9 mouse cellular contexts compared by ENCODE assay signal in the genomic region with DNA sequence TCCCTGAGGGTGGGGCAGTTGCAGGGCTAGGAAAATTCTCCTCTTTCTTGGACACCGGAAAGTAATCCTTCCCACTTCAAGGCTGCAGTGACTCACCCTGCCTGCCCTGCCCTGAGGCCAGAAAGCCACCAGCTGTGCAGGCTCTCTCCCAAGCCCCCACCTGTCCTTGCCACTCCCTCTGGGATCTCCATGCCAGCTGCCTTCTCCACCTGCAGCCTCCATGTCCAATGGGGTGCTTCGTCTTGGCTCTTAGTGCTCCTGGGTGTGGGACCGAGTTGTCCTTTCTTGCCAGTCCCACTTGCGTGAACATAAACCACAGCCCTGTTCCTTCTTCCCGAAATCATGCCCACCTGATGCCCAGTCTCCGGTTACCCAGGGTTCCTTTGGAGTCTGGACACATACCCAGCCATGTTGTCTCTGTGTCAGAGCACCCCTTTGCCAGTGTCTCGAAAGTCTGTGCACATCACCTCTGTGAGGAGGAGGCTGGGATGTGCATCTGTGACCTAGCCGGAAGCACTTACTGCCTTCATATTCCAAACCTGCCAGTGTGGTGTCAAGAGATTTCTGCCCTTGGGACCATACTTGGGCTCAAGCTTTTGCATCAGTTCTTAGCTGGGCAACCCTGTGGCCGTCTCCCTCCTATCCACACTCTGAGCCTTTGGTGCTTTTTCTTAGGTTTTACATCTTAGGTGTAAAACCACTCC. TPM values are rescaled to one million over a fixed set of nuclear protein-coding genes. Genes with fewer than 3 reads are reported as not detected.
A peak's percentile ranks its signal among the peaks of the same experiment; 100 is the strongest.
DNase-seq lines count a peak whose midpoint lies in the region; ATAC-seq and TF ChIP-seq lines count a peak whose summit lies in the region.
"Had no signal": no experiment of that assay in that cellular context is flagged by ENCODE, and none has a peak within 500 bp of the region (broad histone marks: within the 10 kb centered on the region; RNA-seq: fewer than 3 reads in every experiment).

No protein-coding gene starts in this region.

- TF ChIP-seq CTCF in left cerebral cortex, adult 2 months (IDR thresholded peaks at IDR 0.05): no peak
- no peak for TF ChIP-seq CTCF in lung, postnatal 0 days (IDR thresholded peaks at IDR 0.05)

- no peaks in the 10 kb centered on the region for H3K36me3 ChIP-seq in hindbrain, embryonic 12.5 days
- H3K36me3 ChIP-seq in neural tube, embryonic 12.5 days: peaks cover 8% of the 10 kb centered on the region
- H3K36me3 ChIP-seq in kidney, embryonic 14.5 days (ENCODE audit: control insufficient read depth, insufficient read depth, low read length): no peaks in the 10 kb centered on the region
- no peaks in the 10 kb centered on the region for H3K36me3 ChIP-seq in lung, postnatal 0 days (ENCODE audit: insufficient read depth, low read length)

- peak overlapping the region; percentile 88 for H3K4me3 ChIP-seq in left cerebral cortex, adult 2 months
- peak overlapping the region; percentile 76 for H3K4me3 ChIP-seq in hindbrain, embryonic 12.5 days
- peak overlapping the region; percentile 66 for H3K4me3 ChIP-seq in neural tube, embryonic 12.5 days
- no peak overlapping the region for H3K4me3 ChIP-seq in kidney, embryonic 14.5 days (ENCODE audit: low read length)
- no peak overlapping the region for H3K4me3 ChIP-seq in lung, postnatal 0 days (ENCODE audit: low read depth, low read length)

- peak overlapping the region; percentile 87 for H3K9ac ChIP-seq in hindbrain, embryonic 12.5 days
- H3K9ac ChIP-seq in neural tube, embryonic 12.5 days: peak overlapping the region; percentile 80
- H3K9ac ChIP-seq in kidney, embryonic 14.5 days (ENCODE audit: low read depth, low read length): no peak overlapping the region
- no peak overlapping the region for H3K9ac ChIP-seq in lung, postnatal 0 days (replicated peaks; ENCODE audit: low read depth)
- H3K9ac ChIP-seq: lung, embryonic 14.5 days had no signal

- no peak for TF ChIP-seq EP300 in lung, postnatal 0 days (IDR thresholded peaks at IDR 0.05)

- no peaks in the 10 kb centered on the region for H3K9me3 ChIP-seq in hindbrain, embryonic 12.5 days (replicated peaks)
- no peaks in the 10 kb centered on the region for H3K9me3 ChIP-seq in neural tube, embryonic 12.5 days
- H3K9me3 ChIP-seq in kidney, embryonic 14.5 days (ENCODE audit: control insufficient read depth, low read length): no peaks in the 10 kb centered on the region
- no peaks in the 10 kb centered on the region for H3K9me3 ChIP-seq in lung, postnatal 0 days (ENCODE audit: low read length)

- peak overlapping the region; percentile 98 for H3K27ac ChIP-seq in left cerebral cortex, adult 2 months
- peak overlapping the region; percentile 95 for H3K27ac ChIP-seq in hindbrain, embryonic 12.5 days
- peak overlapping the region; percentile 79; the same call in 1 of the 2 replicates for H3K27ac ChIP-seq in neural tube, embryonic 12.5 days
- H3K27ac ChIP-seq in kidney, embryonic 14.5 days (ENCODE audit: low read depth, low read length): no peak overlapping the region
- H3K27ac ChIP-seq in lung, postnatal 0 days (ENCODE audit: low read length): no peak overlapping the region

- peaks cover 22% of the 10 kb centered on the region for H3K27me3 ChIP-seq in hindbrain, embryonic 12.5 days
- H3K27me3 ChIP-seq in neural tube, embryonic 12.5 days (replicated peaks): peaks cover 18% of the 10 kb centered on the region
- peaks cover 24% of the 10 kb centered on the region for H3K27me3 ChIP-seq in kidney, embryonic 14.5 days (ENCODE audit: control insufficient read depth, insufficient read depth, low read length)
- peaks cover 12% of the 10 kb centered on the region; the same call in 1 of the 2 replicates for H3K27me3 ChIP-seq in lung, postnatal 0 days (replicated peaks; ENCODE audit: insufficient read depth, low read length)

- DNase-seq in left cerebral cortex, adult 2 months (ENCODE audit: extremely low spot score in 1 of 2, low spot score in 2 of 2): peak in 1 of 2 experiments; percentile 16
- DNase-seq in left cerebral cortex, postnatal 4 days: no peak
- DNase-seq in cerebellum, postnatal 10 days: peak; percentile 65 to 68
- no peak for DNase-seq in lung, postnatal 0 days (ENCODE audit: low spot score)
- no peak for DNase-seq in thymus, postnatal 4 days
- DNase-seq: lung, embryonic 14.5 days had no signal

- WGBS in hindbrain, embryonic 12.5 days: 71% methylated on average over 9 of the region's 9 CpGs
- 75% methylated on average over 9 of the region's 9 CpGs for WGBS in neural tube, embryonic 12.5 days
- WGBS in kidney, embryonic 14.5 days: 78% methylated on average over 9 of the region's 9 CpGs
- 81% methylated on average over 9 of the region's 9 CpGs for WGBS in lung, postnatal 0 days

- no peak for ATAC-seq in hindbrain, embryonic 12.5 days (ENCODE audit: low FRiP score)
- ATAC-seq in neural tube, embryonic 12.5 days (ENCODE audit: low FRiP score, low read depth): no peak
- ATAC-seq in kidney, embryonic 14.5 days (ENCODE audit: low FRiP score, low TSS enrichment): no peak
- no peak for ATAC-seq in lung, postnatal 0 days

- peak overlapping the region; percentile 62 for H3K4me2 ChIP-seq in hindbrain, embryonic 12.5 days (replicated peaks)
- H3K4me2 ChIP-seq in neural tube, embryonic 12.5 days (replicated peaks): peak overlapping the region; percentile 80
- no peak overlapping the region for H3K4me2 ChIP-seq in kidney, embryonic 14.5 days (replicated peaks; ENCODE audit: low read depth, low read length)
- H3K4me2 ChIP-seq in lung, postnatal 0 days (replicated peaks; ENCODE audit: low read depth, low read length): no peak overlapping the region

- intact Hi-C loops in left cerebral cortex, adult 2 months (cut with DNase I): no loop called here
- intact Hi-C loops in left cerebral cortex, postnatal 4 days (cut with DNase I): loop anchor here (2.0 kb wide), 1 partner anchor 74 kb away; no protein-coding TSS in a partner anchor

- H3K4me1 ChIP-seq in hindbrain, embryonic 12.5 days: peaks cover 67% of the 10 kb centered on the region
- H3K4me1 ChIP-seq in neural tube, embryonic 12.5 days: peaks cover 68% of the 10 kb centered on the region
- H3K4me1 ChIP-seq in kidney, embryonic 14.5 days (ENCODE audit: control insufficient read depth, insufficient read depth, low read length): peaks cover 19% of the 10 kb centered on the region
- peaks cover 6% of the 10 kb centered on the region for H3K4me1 ChIP-seq in lung, postnatal 0 days (ENCODE audit: insufficient read depth, low read depth, low read length)

RNA-seq across cellular contexts. Expression of gene Rundc3a, which starts 1.4 kb away (rescaled TPM):
- total RNA-seq in left cerebral cortex, adult 2 months (2021): 100 to 1,000 TPM; 505 to 522 TPM
- total RNA-seq in left cerebral cortex, postnatal 4 days (2021): 100 to 1,000 TPM; 261 to 262 TPM
- polyA plus RNA-seq in hindbrain, embryonic 12.5 days (2016; fragmentation: Nextera tagmentation; extraction: Ambion mirVana): 125 and 140 TPM in 2 replicates
- 152 and 171 TPM in 2 replicates for polyA plus RNA-seq in neural tube, embryonic 12.5 days (2016; fragmentation: Nextera tagmentation; extraction: Ambion mirVana)
- 1.7 and 1.9 TPM in 2 replicates for polyA plus RNA-seq in kidney, embryonic 14.5 days (2014; fragmentation: Nextera tagmentation; extraction: Ambion mirVana)
- 1.7 and 1.9 TPM in 2 replicates for polyA plus RNA-seq in lung, postnatal 0 days (2015; fragmentation: Nextera tagmentation; extraction: Ambion mirVana)

RNA-seq across cellular contexts. Expression of gene Slc25a39, which starts 13.2 kb away (rescaled TPM):
- 10 to 100 TPM; 65.7 to 68.6 TPM for total RNA-seq in left cerebral cortex, adult 2 months (2021)
- 10 to 100 TPM; 57.2 to 58.8 TPM for total RNA-seq in left cerebral cortex, postnatal 4 days (2021)
- polyA plus RNA-seq in hindbrain, embryonic 12.5 days (2016; fragmentation: Nextera tagmentation; extraction: Ambion mirVana): 148 and 157 TPM in 2 replicates
- polyA plus RNA-seq in neural tube, embryonic 12.5 days (2016; fragmentation: Nextera tagmentation; extraction: Ambion mirVana): 148 and 162 TPM in 2 replicates
- polyA plus RNA-seq in kidney, embryonic 14.5 days (2014; fragmentation: Nextera tagmentation; extraction: Ambion mirVana): 224 and 274 TPM in 2 replicates
- 214 TPM in 2 replicates for polyA plus RNA-seq in lung, postnatal 0 days (2015; fragmentation: Nextera tagmentation; extraction: Ambion mirVana)

RNA-seq across cellular contexts. Expression of gene Slc4a1, which starts 28.6 kb away (rescaled TPM):
- total RNA-seq in left cerebral cortex, adult 2 months (2021): under 1 TPM; 0.16 to 0.43 TPM
- 1 to 10 TPM in 1 of 2 experiments, under 1 TPM in 1; 0.87 to 1.9 TPM for total RNA-seq in left cerebral cortex, postnatal 4 days (2021)
- polyA plus RNA-seq in hindbrain, embryonic 12.5 days (2016; fragmentation: Nextera tagmentation; extraction: Ambion mirVana): 30.8 and 33.5 TPM in 2 replicates
- 18.8 and 23.6 TPM in 2 replicates for polyA plus RNA-seq in neural tube, embryonic 12.5 days (2016; fragmentation: Nextera tagmentation; extraction: Ambion mirVana)
- polyA plus RNA-seq in kidney, embryonic 14.5 days (2014; fragmentation: Nextera tagmentation; extraction: Ambion mirVana): 3.0 and 3.3 TPM in 2 replicates
- polyA plus RNA-seq in lung, postnatal 0 days (2015; fragmentation: Nextera tagmentation; extraction: Ambion mirVana): 9.7 and 9.8 TPM in 2 replicates

RNA-seq across cellular contexts. Expression of gene Grn, which starts 35.5 kb away (rescaled TPM):
- 10 to 100 TPM; 58.1 to 66.2 TPM for total RNA-seq in left cerebral cortex, adult 2 months (2021)
- 10 to 100 TPM; 54.0 to 58.5 TPM for total RNA-seq in left cerebral cortex, postnatal 4 days (2021)
- polyA plus RNA-seq in hindbrain, embryonic 12.5 days (2016; fragmentation: Nextera tagmentation; extraction: Ambion mirVana): 96.9 and 101 TPM in 2 replicates
- polyA plus RNA-seq in neural tube, embryonic 12.5 days (2016; fragmentation: Nextera tagmentation; extraction: Ambion mirVana): 75.2 and 86.1 TPM in 2 replicates
- polyA plus RNA-seq in kidney, embryonic 14.5 days (2014; fragmentation: Nextera tagmentation; extraction: Ambion mirVana): 81.0 and 103 TPM in 2 replicates
- polyA plus RNA-seq in lung, postnatal 0 days (2015; fragmentation: Nextera tagmentation; extraction: Ambion mirVana): 215 and 223 TPM in 2 replicates

RNA-seq across cellular contexts. Expression of gene Fam171a2, which starts 52.9 kb away (rescaled TPM):
- 100 to 1,000 TPM; 117 to 123 TPM for total RNA-seq in left cerebral cortex, adult 2 months (2021)
- total RNA-seq in left cerebral cortex, postnatal 4 days (2021): 100 to 1,000 TPM; 237 to 243 TPM
- 21.5 and 22.8 TPM in 2 replicates for polyA plus RNA-seq in hindbrain, embryonic 12.5 days (2016; fragmentation: Nextera tagmentation; extraction: Ambion mirVana)
- 23.3 and 23.7 TPM in 2 replicates for polyA plus RNA-seq in neural tube, embryonic 12.5 days (2016; fragmentation: Nextera tagmentation; extraction: Ambion mirVana)
- 12.3 and 14.7 TPM in 2 replicates for polyA plus RNA-seq in kidney, embryonic 14.5 days (2014; fragmentation: Nextera tagmentation; extraction: Ambion mirVana)
- 3.2 and 3.4 TPM in 2 replicates for polyA plus RNA-seq in lung, postnatal 0 days (2015; fragmentation: Nextera tagmentation; extraction: Ambion mirVana)

Comparison
In these comparisons a context has a peak if more than half of its experiments do, and no peak if none do; other contexts are left out.
1. DNase-seq: peak in cerebellum, postnatal 10 days (2 of 2); none in left cerebral cortex, postnatal 4 days (single experiment), lung, postnatal 0 days (single experiment) and thymus, postnatal 4 days (single experiment).
2. H3K27ac ChIP-seq: peak in left cerebral cortex, adult 2 months (single experiment), hindbrain, embryonic 12.5 days (single experiment) and neural tube, embryonic 12.5 days (single experiment); none in kidney, embryonic 14.5 days (single experiment) and lung, postnatal 0 days (single experiment).
3. H3K4me3 ChIP-seq: peak in left cerebral cortex, adult 2 months (single experiment), hindbrain, embryonic 12.5 days (single experiment) and neural tube, embryonic 12.5 days (single experiment); none in kidney, embryonic 14.5 days (single experiment) and lung, postnatal 0 days (single experiment).
4. H3K4me2 ChIP-seq: peak in hindbrain, embryonic 12.5 days (single experiment) and neural tube, embryonic 12.5 days (single experiment); none in kidney, embryonic 14.5 days (single experiment) and lung, postnatal 0 days (single experiment).
5. H3K9ac ChIP-seq: peak in hindbrain, embryonic 12.5 days (single experiment) and neural tube, embryonic 12.5 days (single experiment); none in kidney, embryonic 14.5 days (single experiment) and lung, postnatal 0 days (single experiment).
6. RNA of gene Rundc3a, which starts 1.4 kb away (polyA plus RNA-seq): 152 to 171 TPM in neural tube, embryonic 12.5 days and 125 to 140 TPM in hindbrain, embryonic 12.5 days; 1.7 to 1.9 TPM in kidney, embryonic 14.5 days and 1.7 to 1.9 TPM in lung, postnatal 0 days; every median in the first group is over 10 times any median in the second.